Mouse (Mus musculus) liver, postnatal 0 days (tissue): ENCODE data around the gene Zfyve27.

Source experiments
- CTCF ChIP-seq: sonication (generic); IDR thresholded peaks from 2 replicates; pipeline ENCODE4 v1.5.1; 2016; ENCODE audit warnings: antibody characterized with exemption, low read depth
- EP300 ChIP-seq: IDR thresholded peaks from 2 replicates; pipeline ENCODE4 v1.6.1; 2016; ENCODE audit warnings: antibody characterized with exemption, low read depth, mild to moderate bottlenecking

- TF ChIP-seq CTCF: no peak
- TF ChIP-seq EP300: no peak
These were observed 45.6 kb upstream of the Zfyve27 start for GRCm38 (mm10) chr19:42118142-42118541.
